Mouse (Mus musculus): ENCODE results near the gene Trmt44. TPM values are rescaled to one million over a fixed set of nuclear protein-coding genes. Genes with fewer than 3 reads are reported as not detected.

The Trmt44 gene
- polyA plus RNA-seq, 1 experiment = 4.5 TPM

- WGBS = 76% methylated on average over 5 of the region's 5 CpGs
- Histone ChIP-seq H3K4me3 (replicated peaks; ENCODE audit: extremely low read depth, low read depth, low read length) (no peak overlapping the region), H3K4me1 (ENCODE audit: control insufficient read depth, insufficient read depth, low read length) (no peaks in the 10 kb centered on the region)
- TF ChIP-seq CTCF (IDR thresholded peaks at IDR 0.05; ENCODE audit: insufficient read depth, low read length) (no peak), POLR2A (IDR thresholded peaks at IDR 0.05; ENCODE audit: borderline replicate concordance, extremely low read depth, low read depth, low read length) (no peak)
- no peak for DNase-seq
These were observed 33.7 kb upstream of the Trmt44 start for GRCm38 (mm10) chr5:35608559-35608958.

GRCm38 (mm10) chr5:35607784-35608183 is 32.9 kb upstream of the Trmt44 start:
- Histone ChIP-seq H3K4me3 (replicated peaks; ENCODE audit: extremely low read depth, low read depth, low read length) (no peak overlapping the region), H3K4me1 (ENCODE audit: control insufficient read depth, insufficient read depth, low read length) (no peaks in the 10 kb centered on the region)
- DNase-seq = no peak
- WGBS = 57% methylated on average over 7 of the region's 7 CpGs
- TF ChIP-seq POLR2A (IDR thresholded peaks at IDR 0.05; ENCODE audit: borderline replicate concordance, extremely low read depth, low read depth, low read length) (no peak), CTCF (IDR thresholded peaks at IDR 0.05; ENCODE audit: insufficient read depth, low read length) (no peak)

DNA sequence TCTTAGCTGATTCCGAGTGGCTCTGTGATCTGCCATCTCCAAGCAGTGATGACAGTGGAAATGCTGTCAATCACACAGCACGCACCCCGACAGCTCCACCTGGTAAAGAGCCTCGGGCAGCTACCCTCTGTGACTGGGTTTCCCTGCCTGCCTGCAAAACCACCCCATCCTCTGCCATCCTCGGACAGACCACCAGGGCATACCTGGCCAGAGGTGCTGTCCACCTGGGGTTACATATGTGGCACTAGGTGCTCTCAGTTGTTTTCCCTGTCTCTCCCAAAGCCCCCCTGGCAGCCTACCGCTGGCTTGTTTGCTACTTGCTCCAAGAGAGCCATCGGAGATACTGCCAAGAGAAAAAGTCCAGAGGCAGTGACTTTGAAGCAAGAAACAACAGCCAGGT is 31.9 kb upstream of the Trmt44 start:
- TF ChIP-seq POLR2A (IDR thresholded peaks at IDR 0.05; ENCODE audit: borderline replicate concordance, extremely low read depth, low read depth, low read length) = no peak
- TF ChIP-seq CTCF (IDR thresholded peaks at IDR 0.05; ENCODE audit: insufficient read depth, low read length) = no peak
- no peak for DNase-seq
- Histone ChIP-seq H3K4me1 (ENCODE audit: control insufficient read depth, insufficient read depth, low read length) (no peaks in the 10 kb centered on the region), H3K4me3 (replicated peaks; ENCODE audit: extremely low read depth, low read depth, low read length) (no peak overlapping the region)
- 95% methylated on average over 7 of the region's 7 CpGs for WGBS

GRCm38 (mm10) chr5:35605355-35605754 is 30.5 kb upstream of the Trmt44 start:
- Histone ChIP-seq H3K4me1 (ENCODE audit: control insufficient read depth, insufficient read depth, low read length) (no peaks in the 10 kb centered on the region), H3K4me3 (replicated peaks; ENCODE audit: extremely low read depth, low read depth, low read length) (no peak overlapping the region)
- TF ChIP-seq POLR2A (IDR thresholded peaks at IDR 0.05; ENCODE audit: borderline replicate concordance, extremely low read depth, low read depth, low read length) (no peak), CTCF (IDR thresholded peaks at IDR 0.05; ENCODE audit: insufficient read depth, low read length) (no peak)
- WGBS = 82% methylated on average over 7 of the region's 7 CpGs
- DNase-seq = no peak

- Histone ChIP-seq H3K4me1 (ENCODE audit: control insufficient read depth, insufficient read depth, low read length) (no peaks in the 10 kb centered on the region), H3K4me3 (replicated peaks; ENCODE audit: extremely low read depth, low read depth, low read length) (no peak overlapping the region)
- TF ChIP-seq CTCF (IDR thresholded peaks at IDR 0.05; ENCODE audit: insufficient read depth, low read length) (no peak), POLR2A (IDR thresholded peaks at IDR 0.05; ENCODE audit: borderline replicate concordance, extremely low read depth, low read depth, low read length) (no peak)
- 84% methylated on average over 8 of the region's 8 CpGs for WGBS
- no peak for DNase-seq
These were observed 26.7 kb upstream of the Trmt44 start for GRCm38 (mm10) chr5:35601526-35601925.

GRCm38 (mm10) chr5:35600233-35600632 is 25.4 kb upstream of the Trmt44 start:
- Histone ChIP-seq H3K4me1 (ENCODE audit: control insufficient read depth, insufficient read depth, low read length) (peaks cover 5% of the 10 kb centered on the region; the same call in 1 of the 2 replicates), H3K4me3 (replicated peaks; ENCODE audit: extremely low read depth, low read depth, low read length) (no peak overlapping the region)
- TF ChIP-seq POLR2A (IDR thresholded peaks at IDR 0.05; ENCODE audit: borderline replicate concordance, extremely low read depth, low read depth, low read length) (no peak), CTCF (IDR thresholded peaks at IDR 0.05; ENCODE audit: insufficient read depth, low read length) (no peak)
- 78% methylated on average over 11 of the region's 11 CpGs for WGBS
- no peak for DNase-seq

GRCm38 (mm10) chr5:35596169-35597160 is 21.6 kb upstream of the Trmt44 start:
- TF ChIP-seq CTCF (IDR thresholded peaks at IDR 0.05; ENCODE audit: insufficient read depth, low read length) (no peak), POLR2A (IDR thresholded peaks at IDR 0.05; ENCODE audit: borderline replicate concordance, extremely low read depth, low read depth, low read length) (no peak)
- Histone ChIP-seq H3K4me1 (ENCODE audit: control insufficient read depth, insufficient read depth, low read length) (peaks cover 5% of the 10 kb centered on the region; the same call in 1 of the 2 replicates), H3K4me3 (replicated peaks; ENCODE audit: extremely low read depth, low read depth, low read length) (no peak overlapping the region)
- DNase-seq = peak; percentile 45
- 62% methylated on average over 18 of the region's 18 CpGs for WGBS

DNA sequence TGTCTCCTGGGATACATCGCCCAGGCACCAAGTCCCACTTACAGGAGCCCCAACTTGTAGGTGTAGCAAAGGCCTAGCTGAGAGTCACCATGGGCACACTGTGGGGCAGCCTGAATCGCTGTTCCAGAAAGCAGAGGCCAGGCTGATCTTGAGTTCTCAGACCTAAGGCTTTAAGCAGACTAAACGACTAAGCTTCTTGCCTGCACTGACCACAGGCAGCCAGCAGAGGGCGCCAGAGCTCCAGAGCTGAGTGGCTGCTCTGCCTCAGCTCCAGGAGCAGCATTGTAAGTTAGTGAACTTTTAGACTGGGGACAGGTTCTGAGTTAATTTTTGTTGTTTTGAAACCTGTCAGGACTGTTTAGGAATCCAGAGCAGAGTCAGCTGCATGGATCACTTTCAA is 20.8 kb upstream of the Trmt44 start:
- WGBS = 18% methylated on average over 4 of the region's 4 CpGs
- peaks cover 5% of the 10 kb centered on the region; the same call in 1 of the 2 replicates for H3K4me1 ChIP-seq (ENCODE audit: control insufficient read depth, insufficient read depth, low read length)
- DNase-seq = peak; percentile 72
- H3K4me3 ChIP-seq (replicated peaks; ENCODE audit: extremely low read depth, low read depth, low read length) = no peak overlapping the region
- TF ChIP-seq POLR2A (IDR thresholded peaks at IDR 0.05; ENCODE audit: borderline replicate concordance, extremely low read depth, low read depth, low read length) (no peak), CTCF (IDR thresholded peaks at IDR 0.05; ENCODE audit: insufficient read depth, low read length) (peak; percentile 100)

GRCm38 (mm10) chr5:35594768-35595167 is 19.9 kb upstream of the Trmt44 start:
- Histone ChIP-seq H3K4me1 (ENCODE audit: control insufficient read depth, insufficient read depth, low read length) (peaks cover 5% of the 10 kb centered on the region; the same call in 1 of the 2 replicates), H3K4me3 (replicated peaks; ENCODE audit: extremely low read depth, low read depth, low read length) (no peak overlapping the region)
- no peak for DNase-seq
- no peak for TF ChIP-seq POLR2A (IDR thresholded peaks at IDR 0.05; ENCODE audit: borderline replicate concordance, extremely low read depth, low read depth, low read length)
- no peak for TF ChIP-seq CTCF (IDR thresholded peaks at IDR 0.05; ENCODE audit: insufficient read depth, low read length)
- 95% methylated on average over 4 of the region's 4 CpGs for WGBS

All from lung, adult 2 months (tissue).